Mouse (Mus musculus) lung, embryonic 16.5 days (tissue): ENCODE results near the gene Hexim2. TPM values are rescaled to one million over a fixed set of nuclear protein-coding genes. Genes with fewer than 3 reads are reported as not detected.

Experiments
- ATAC-seq: fragments of 200-750 bp; cut with Nextera tagmentation; 2 replicates; pipeline ENCODE4 v1.8.0; 2017; ENCODE audit warnings: low read depth, mild to moderate bottlenecking, moderate library complexity
- H3K27ac ChIP-seq: fragments of 300-500 bp; sonication (generic); 2 replicates; pipeline ENCODE4 v1.5.1; 2014; ENCODE audit warnings: mild to moderate bottlenecking, control low read depth, low read length
- H3K27me3 ChIP-seq: fragments of 300-500 bp; sonication (generic); 2 replicates; pipeline ENCODE4 v1.6.1; 2014; ENCODE audit warnings: low read depth, low read length, mixed read lengths; ENCODE audit not compliant: control insufficient read depth, insufficient read depth
- H3K36me3 ChIP-seq: fragments of 300-500 bp; sonication (generic); 2 replicates; pipeline ENCODE4 v1.6.1; 2014; ENCODE audit warnings: low read length; ENCODE audit not compliant: control insufficient read depth, insufficient read depth
- H3K4me1 ChIP-seq: fragments of 300-500 bp; sonication (generic); replicated peaks from 2 replicates; pipeline ENCODE4 v1.6.1; 2014; ENCODE audit warnings: low read length, mixed read lengths; ENCODE audit not compliant: control insufficient read depth, insufficient read depth
- H3K4me2 ChIP-seq: fragments of 300-500 bp; sonication (generic); 2 replicates; pipeline ENCODE4 v1.6.1; 2014; ENCODE audit warnings: low read depth, low read length, control low read depth
- H3K4me3 ChIP-seq: fragments of 300-500 bp; sonication (generic); 2 replicates; pipeline ENCODE4 v1.5.1; 2014; ENCODE audit warnings: mild to moderate bottlenecking, low read length, control low read depth
- H3K9ac ChIP-seq: fragments of 300-500 bp; sonication (generic); 2 replicates; pipeline ENCODE4 v1.6.1; 2014; ENCODE audit warnings: low read length, control low read depth
- H3K9me3 ChIP-seq: fragments of 300-500 bp; sonication (generic); 2 replicates; pipeline ENCODE4 v1.6.1; 2016; ENCODE audit warnings: low read length; ENCODE audit not compliant: control insufficient read depth
- WGBS: fragments of 180-500 bp; shearing (Covaris S2); extraction: QIAGEN DNeasy Blood & Tissue Kit; methylation state at CpG from one replicate; pipeline ENCODE4 v1.1.7; 2014; 5-methylcytosine and 5-hydroxymethylcytosine counted together
- polyA plus RNA-seq: library from polyadenylated mRNA; unstranded; fragments of >200 nt; fragmentation: Nextera tagmentation; extraction: Ambion mirVana; gene quantifications from 2 replicates; pipeline ENCODE4 v1.2.1, GENCODE M21; 2015

Hexim2 gene
- polyA plus RNA-seq, 1 experiment from 2014 or later, result 8.7 TPM

GRCm38 (mm10) chr11:103181911-103182310 is 49.7 kb downstream of the Hexim2 start:
- no peak overlapping the region for H3K9ac ChIP-seq
- 70% methylated on average over 3 of the region's 3 CpGs for WGBS
- no peaks in the 10 kb centered on the region for H3K27me3 ChIP-seq
- no peak for ATAC-seq
- no peak overlapping the region for H3K4me2 ChIP-seq
- no peak overlapping the region for H3K27ac ChIP-seq
- H3K4me1 ChIP-seq, result no peaks in the 10 kb centered on the region
- no peaks in the 10 kb centered on the region for H3K36me3 ChIP-seq
- no peak overlapping the region for H3K4me3 ChIP-seq
- H3K9me3 ChIP-seq, result no peaks in the 10 kb centered on the region

- Histone ChIP-seq H3K27me3 (no peaks in the 10 kb centered on the region), H3K4me3 (no peak overlapping the region), H3K36me3 (no peaks in the 10 kb centered on the region), H3K4me1 (no peaks in the 10 kb centered on the region), H3K27ac (no peak overlapping the region), H3K4me2 (no peak overlapping the region), H3K9me3 (no peaks in the 10 kb centered on the region), H3K9ac (no peak overlapping the region)
- ATAC-seq, result no peak
- WGBS, result 23% methylated on average over 2 of the region's 2 CpGs
Observed at GRCm38 (mm10) chr11:103184891-103185290, 52.7 kb downstream of the Hexim2 start.

Other genes with a start within 250 kb of the Hexim2 start
- 0.09 TPM in 1 of 2 replicates, not detected in the other for gene Fam187a, start 247.3 kb upstream of the Hexim2 start, polyA plus RNA-seq
- 0.18 and 0.63 TPM in 2 replicates for gene Gfap, start 231.5 kb upstream of the Hexim2 start, polyA plus RNA-seq
- 13.7 and 14.0 TPM in 2 replicates for gene Kif18b, start 207.3 kb upstream of the Hexim2 start, polyA plus RNA-seq
- 0.24 and 0.60 TPM in 2 replicates for gene C1ql1, start 185.7 kb upstream of the Hexim2 start, polyA plus RNA-seq
- gene Nmt1, start 104.2 kb upstream of the Hexim2 start, polyA plus RNA-seq, result 63.4 and 64.7 TPM in 2 replicates
- 140 and 161 TPM in 2 replicates for gene Dcakd, start 104.1 kb upstream of the Hexim2 start, polyA plus RNA-seq
- gene Plcd3, start 30.8 kb upstream of the Hexim2 start, polyA plus RNA-seq, result 3.1 and 3.3 TPM in 2 replicates
- 22.8 and 28.7 TPM in 2 replicates for gene Acbd4, start 30.7 kb upstream of the Hexim2 start, polyA plus RNA-seq
- gene Hexim1, start 16.2 kb upstream of the Hexim2 start, polyA plus RNA-seq, result 4.6 and 5.2 TPM in 2 replicates
- 2.9 and 3.0 TPM in 2 replicates for gene Fmnl1, start 38.7 kb downstream of the Hexim2 start, polyA plus RNA-seq
- gene 1700023F06Rik, start 76.1 kb downstream of the Hexim2 start, polyA plus RNA-seq, result 0.44 TPM in 2 replicates
- not detected in 2 replicates for gene Spata32, start 86.0 kb downstream of the Hexim2 start, polyA plus RNA-seq
- gene Map3k14, start 135.0 kb downstream of the Hexim2 start, polyA plus RNA-seq, result 3.7 and 4.5 TPM in 2 replicates
- 14.1 and 15.7 TPM in 2 replicates for gene Arhgap27, start 231.3 kb downstream of the Hexim2 start, polyA plus RNA-seq